Mouse (Mus musculus): ENCODE measurements around the gene Dhx37. TPM values are rescaled to one million over a fixed set of nuclear protein-coding genes. Genes with fewer than 3 reads are reported as not detected.

Dhx37 gene
- polyA plus RNA-seq, 1 experiment = 13.2 TPM

- Histone ChIP-seq H3K4me3 (ENCODE audit: low read depth, low read length) (peak overlapping the region; percentile 97), H3K36me3 (ENCODE audit: control insufficient read depth, insufficient read depth, low read length) (peaks cover 6% of the 10 kb centered on the region; the same call in 1 of the 2 replicates), H3K27ac (ENCODE audit: insufficient read depth, low read depth, low read length) (peak overlapping the region; percentile 65), H3K27me3 (ENCODE audit: control insufficient read depth, insufficient read depth, low read length) (no peaks in the 10 kb centered on the region), H3K4me1 (ENCODE audit: control insufficient read depth, insufficient read depth, insufficient read length, low read length) (peaks cover 11% of the 10 kb centered on the region)
- no peak for TF ChIP-seq POLR2A (IDR thresholded peaks at IDR 0.05; ENCODE audit: low read depth, low read length)
- TF ChIP-seq CTCF (IDR thresholded peaks at IDR 0.05; ENCODE audit: extremely low read depth, insufficient read length, insufficient replicate concordance, low read depth, low read length) = no peak
- WGBS = 5% methylated on average over 5 of the region's 5 CpGs
These were observed 42.3 kb upstream of the Dhx37 start for GRCm38 (mm10) chr5:125476286-125476625.

- Histone ChIP-seq H3K4me1 (ENCODE audit: control insufficient read depth, insufficient read depth, insufficient read length, low read length) (peaks cover 11% of the 10 kb centered on the region), H3K36me3 (ENCODE audit: control insufficient read depth, insufficient read depth, low read length) (peaks cover 6% of the 10 kb centered on the region; the same call in 1 of the 2 replicates), H3K27ac (ENCODE audit: insufficient read depth, low read depth, low read length) (peak within 1 kb of the TSS; percentile 65), H3K4me3 (ENCODE audit: low read depth, low read length) (peak within 1 kb of the TSS; percentile 97), H3K27me3 (ENCODE audit: control insufficient read depth, insufficient read depth, low read length) (no peaks in the 10 kb centered on the region)
- TF ChIP-seq CTCF (IDR thresholded peaks at IDR 0.05; ENCODE audit: extremely low read depth, insufficient read length, insufficient replicate concordance, low read depth, low read length) (no peak), POLR2A (IDR thresholded peaks at IDR 0.05; ENCODE audit: low read depth, low read length) (peak; percentile 96)
- WGBS = under 1% methylated on average over 60 of the region's 60 CpGs
These were observed 41.8 kb upstream of the Dhx37 start, which contains the start of gene Aacs for GRCm38 (mm10) chr5:125475601-125476285. Aacs (plus strand) TSS chr5:125475814.

- TF ChIP-seq CTCF (IDR thresholded peaks at IDR 0.05; ENCODE audit: extremely low read depth, insufficient read length, insufficient replicate concordance, low read depth, low read length) (no peak), POLR2A (IDR thresholded peaks at IDR 0.05; ENCODE audit: low read depth, low read length) (no peak)
- Histone ChIP-seq H3K27ac (ENCODE audit: insufficient read depth, low read depth, low read length) (no peak overlapping the region), H3K4me1 (ENCODE audit: control insufficient read depth, insufficient read depth, insufficient read length, low read length) (peaks cover 11% of the 10 kb centered on the region), H3K27me3 (ENCODE audit: control insufficient read depth, insufficient read depth, low read length) (no peaks in the 10 kb centered on the region), H3K36me3 (ENCODE audit: control insufficient read depth, insufficient read depth, low read length) (peaks cover 6% of the 10 kb centered on the region; the same call in 1 of the 2 replicates), H3K4me3 (ENCODE audit: low read depth, low read length) (peak overlapping the region; percentile 97)
- WGBS = 62% methylated on average over 12 of the region's 12 CpGs
These were observed 41.1 kb upstream of the Dhx37 start for GRCm38 (mm10) chr5:125475030-125475429.

- H3K36me3 ChIP-seq (ENCODE audit: control insufficient read depth, insufficient read depth, low read length) = no peaks in the 10 kb centered on the region
- H3K27ac ChIP-seq (ENCODE audit: insufficient read depth, low read depth, low read length) = no peak overlapping the region
- 81% methylated on average over 9 of the region's 9 CpGs for WGBS
- H3K27me3 ChIP-seq (ENCODE audit: control insufficient read depth, insufficient read depth, low read length) = no peaks in the 10 kb centered on the region
- H3K4me3 ChIP-seq (ENCODE audit: low read depth, low read length) = no peak overlapping the region
- peaks cover 11% of the 10 kb centered on the region for H3K4me1 ChIP-seq (ENCODE audit: control insufficient read depth, insufficient read depth, insufficient read length, low read length)
- no peak for TF ChIP-seq POLR2A (IDR thresholded peaks at IDR 0.05; ENCODE audit: low read depth, low read length)
- no peak for TF ChIP-seq CTCF (IDR thresholded peaks at IDR 0.05; ENCODE audit: extremely low read depth, insufficient read length, insufficient replicate concordance, low read depth, low read length)
These were observed 39.0 kb upstream of the Dhx37 start for GRCm38 (mm10) chr5:125472796-125473475.

GRCm38 (mm10) chr5:125470713-125471112, 36.8 kb upstream of the Dhx37 start:
- Histone ChIP-seq H3K36me3 (ENCODE audit: control insufficient read depth, insufficient read depth, low read length) (no peaks in the 10 kb centered on the region), H3K4me3 (ENCODE audit: low read depth, low read length) (no peak overlapping the region), H3K27ac (ENCODE audit: insufficient read depth, low read depth, low read length) (no peak overlapping the region), H3K4me1 (ENCODE audit: control insufficient read depth, insufficient read depth, insufficient read length, low read length) (peaks cover 13% of the 10 kb centered on the region), H3K27me3 (ENCODE audit: control insufficient read depth, insufficient read depth, low read length) (no peaks in the 10 kb centered on the region)
- 84% methylated on average over 4 of the region's 4 CpGs for WGBS
- no peak for TF ChIP-seq CTCF (IDR thresholded peaks at IDR 0.05; ENCODE audit: extremely low read depth, insufficient read length, insufficient replicate concordance, low read depth, low read length)
- TF ChIP-seq POLR2A (IDR thresholded peaks at IDR 0.05; ENCODE audit: low read depth, low read length) = no peak

GRCm38 (mm10) chr5:125467261-125467660, 33.3 kb upstream of the Dhx37 start:
- WGBS = 34% methylated on average over 14 of the region's 14 CpGs
- Histone ChIP-seq H3K4me1 (ENCODE audit: control insufficient read depth, insufficient read depth, insufficient read length, low read length) (peaks cover 13% of the 10 kb centered on the region; the same call in 1 of the 2 replicates), H3K27ac (ENCODE audit: insufficient read depth, low read depth, low read length) (peak overlapping the region; percentile 67), H3K27me3 (ENCODE audit: control insufficient read depth, insufficient read depth, low read length) (no peaks in the 10 kb centered on the region), H3K4me3 (ENCODE audit: low read depth, low read length) (no peak overlapping the region), H3K36me3 (ENCODE audit: control insufficient read depth, insufficient read depth, low read length) (no peaks in the 10 kb centered on the region)
- no peak for TF ChIP-seq POLR2A (IDR thresholded peaks at IDR 0.05; ENCODE audit: low read depth, low read length)
- no peak for TF ChIP-seq CTCF (IDR thresholded peaks at IDR 0.05; ENCODE audit: extremely low read depth, insufficient read length, insufficient replicate concordance, low read depth, low read length)

- Histone ChIP-seq H3K4me1 (ENCODE audit: control insufficient read depth, insufficient read depth, insufficient read length, low read length) (peaks cover 13% of the 10 kb centered on the region; the same call in 1 of the 2 replicates), H3K27me3 (ENCODE audit: control insufficient read depth, insufficient read depth, low read length) (no peaks in the 10 kb centered on the region), H3K36me3 (ENCODE audit: control insufficient read depth, insufficient read depth, low read length) (no peaks in the 10 kb centered on the region), H3K27ac (ENCODE audit: insufficient read depth, low read depth, low read length) (0 out of 2 replicates have a peak overlapping the region, but pooled peaks have one; percentile 67), H3K4me3 (ENCODE audit: low read depth, low read length) (no peak overlapping the region)
- TF ChIP-seq CTCF (IDR thresholded peaks at IDR 0.05; ENCODE audit: extremely low read depth, insufficient read length, insufficient replicate concordance, low read depth, low read length) (no peak), POLR2A (IDR thresholded peaks at IDR 0.05; ENCODE audit: low read depth, low read length) (no peak)
- WGBS = 75% methylated on average over 5 of the region's 5 CpGs
These were observed 32.6 kb upstream of the Dhx37 start for GRCm38 (mm10) chr5:125466483-125466882.
